Mouse (Mus musculus) heart, embryonic 13.5 days (tissue): Measurements from ENCODE around the gene Rhobtb1. TPM values are rescaled to one million over a fixed set of nuclear protein-coding genes. Genes with fewer than 3 reads are reported as not detected.

Source experiments
- ATAC-seq: fragments of 200-750 bp; cut with Nextera tagmentation; 2 replicates; pipeline ENCODE4 v1.8.0; 2017; ENCODE audit warnings: moderate TSS enrichment; ENCODE audit not compliant: insufficient number of reproducible peaks, low FRiP score, low TSS enrichment; ENCODE audit errors: extremely low read depth
- H3K27ac ChIP-seq: fragments of 300-500 bp; sonication (generic); replicated peaks from 2 replicates; pipeline ENCODE4 v1.5.1; 2015; ENCODE audit warnings: moderate library complexity, mild to moderate bottlenecking, inconsistent platforms
- H3K27me3 ChIP-seq: fragments of 300-500 bp; sonication (generic); replicated peaks from 2 replicates; pipeline ENCODE4 v1.6.1; 2015; ENCODE audit warnings: mild to moderate bottlenecking, inconsistent platforms
- H3K36me3 ChIP-seq: fragments of 300-500 bp; sonication (generic); 2 replicates; pipeline ENCODE4 v1.6.1; 2015; ENCODE audit warnings: mild to moderate bottlenecking, inconsistent platforms
- H3K4me1 ChIP-seq: fragments of 300-500 bp; sonication (generic); 2 replicates; pipeline ENCODE4 v1.6.1; 2015; ENCODE audit warnings: inconsistent platforms
- H3K4me2 ChIP-seq: fragments of 300-500 bp; sonication (generic); 2 replicates; pipeline ENCODE4 v1.6.1; 2015; ENCODE audit warnings: inconsistent platforms, mild to moderate bottlenecking, moderate library complexity
- H3K4me3 ChIP-seq: fragments of 300-500 bp; sonication (generic); 2 replicates; pipeline ENCODE4 v1.5.1; 2015; ENCODE audit warnings: moderate library complexity, mild to moderate bottlenecking, inconsistent platforms
- H3K9ac ChIP-seq: fragments of 300-500 bp; sonication (generic); 2 replicates; pipeline ENCODE4 v1.6.1; 2015; ENCODE audit warnings: inconsistent platforms, mild to moderate bottlenecking, moderate library complexity
- H3K9me3 ChIP-seq: fragments of 300-500 bp; sonication (generic); 2 replicates; pipeline ENCODE4 v1.6.1; 2016; ENCODE audit warnings: inconsistent platforms
- WGBS: fragments of 180-500 bp; shearing (Covaris S2); methylation state at CpG from one replicate; pipeline ENCODE4 v1.1.7; 2015; ENCODE audit warnings: mixed read lengths; 5-methylcytosine and 5-hydroxymethylcytosine counted together
- polyA plus RNA-seq: library from polyadenylated mRNA; unstranded; fragments of >200 nt; fragmentation: Nextera tagmentation; extraction: Ambion mirVana; gene quantifications from 2 replicates; pipeline ENCODE4 v1.2.1, GENCODE M21; 2015

Rhobtb1 gene
- polyA plus RNA-seq, 1 experiment from 2014 or later, result 29.2 TPM

GRCm38 (mm10) chr10:69259161-69259560 lies 107.9 kb downstream of the Rhobtb1 start:
- Histone ChIP-seq H3K4me2 (no peak overlapping the region), H3K27ac (peak overlapping the region; percentile 71), H3K4me1 (peaks cover 65% of the 10 kb centered on the region), H3K27me3 (no peaks in the 10 kb centered on the region), H3K4me3 (no peak overlapping the region), H3K9ac (no peak overlapping the region), H3K36me3 (peaks cover 34% of the 10 kb centered on the region), H3K9me3 (no peaks in the 10 kb centered on the region)
- WGBS, result 46% methylated on average over 2 of the region's 2 CpGs
- ATAC-seq, result no peak

GRCm38 (mm10) chr10:69259929-69260328 lies 108.7 kb downstream of the Rhobtb1 start:
- H3K27me3 ChIP-seq, result no peaks in the 10 kb centered on the region
- peaks cover 34% of the 10 kb centered on the region for H3K36me3 ChIP-seq
- no peak overlapping the region for H3K4me2 ChIP-seq
- no peak overlapping the region for H3K9ac ChIP-seq
- H3K27ac ChIP-seq, result no peak overlapping the region
- no peak overlapping the region for H3K4me3 ChIP-seq
- 79% methylated on average over 8 of the region's 8 CpGs for WGBS
- no peaks in the 10 kb centered on the region for H3K9me3 ChIP-seq
- ATAC-seq, result no peak
- peaks cover 65% of the 10 kb centered on the region for H3K4me1 ChIP-seq

GRCm38 (mm10) chr10:69262918-69263822 lies 111.9 kb downstream of the Rhobtb1 start:
- no peak for ATAC-seq
- Histone ChIP-seq H3K27ac (peak overlapping the region; percentile 91), H3K4me2 (peak overlapping the region; percentile 60), H3K9me3 (no peaks in the 10 kb centered on the region), H3K4me3 (peak overlapping the region; percentile 23; the same call in 1 of the 2 replicates), H3K36me3 (peaks cover 28% of the 10 kb centered on the region), H3K4me1 (peaks cover 77% of the 10 kb centered on the region), H3K9ac (peak overlapping the region; percentile 44; the same call in 1 of the 2 replicates), H3K27me3 (no peaks in the 10 kb centered on the region)
- WGBS, result 26% methylated on average over 14 of the region's 14 CpGs

GRCm38 (mm10) chr10:69263906-69264305 lies 112.7 kb downstream of the Rhobtb1 start:
- no peak overlapping the region for H3K9ac ChIP-seq
- no peak for ATAC-seq
- 72% methylated on average over 2 of the region's 2 CpGs for WGBS
- no peak overlapping the region for H3K4me3 ChIP-seq
- H3K4me2 ChIP-seq, result no peak overlapping the region
- peaks cover 30% of the 10 kb centered on the region for H3K36me3 ChIP-seq
- peaks cover 76% of the 10 kb centered on the region for H3K4me1 ChIP-seq
- H3K27ac ChIP-seq, result peak overlapping the region; percentile 91
- no peaks in the 10 kb centered on the region for H3K9me3 ChIP-seq
- H3K27me3 ChIP-seq, result no peaks in the 10 kb centered on the region

GRCm38 (mm10) chr10:69265421-69265820 lies 114.2 kb downstream of the Rhobtb1 start:
- Histone ChIP-seq H3K9me3 (peaks cover 3% of the 10 kb centered on the region; the same call in 1 of the 2 replicates), H3K4me1 (peaks cover 68% of the 10 kb centered on the region), H3K27ac (peak overlapping the region; percentile 59), H3K27me3 (no peaks in the 10 kb centered on the region), H3K4me2 (peak overlapping the region; percentile 41), H3K9ac (peak overlapping the region; percentile 42; the same call in 1 of the 2 replicates), H3K4me3 (no peak overlapping the region), H3K36me3 (peaks cover 33% of the 10 kb centered on the region)
- ATAC-seq, result no peak
- WGBS, result 57% methylated on average over 15 of the region's 15 CpGs

- Histone ChIP-seq H3K4me1 (peaks cover 63% of the 10 kb centered on the region), H3K27me3 (no peaks in the 10 kb centered on the region), H3K27ac (peak overlapping the region; percentile 55), H3K9ac (no peak overlapping the region), H3K9me3 (peaks cover 3% of the 10 kb centered on the region; the same call in 1 of the 2 replicates), H3K4me3 (no peak overlapping the region), H3K4me2 (no peak overlapping the region), H3K36me3 (peaks cover 49% of the 10 kb centered on the region)
- 41% methylated on average over 10 of the region's 10 CpGs for WGBS
- ATAC-seq, result no peak
Measured at GRCm38 (mm10) chr10:69268061-69268643, 116.9 kb downstream of the Rhobtb1 start.

- H3K4me3 ChIP-seq, result no peak overlapping the region
- no peak overlapping the region for H3K4me2 ChIP-seq
- H3K36me3 ChIP-seq, result peaks cover 65% of the 10 kb centered on the region
- 46% methylated on average over 10 of the region's 10 CpGs for WGBS
- peak overlapping the region; percentile 72 for H3K27ac ChIP-seq
- no peak overlapping the region for H3K9ac ChIP-seq
- no peaks in the 10 kb centered on the region for H3K27me3 ChIP-seq
- peaks cover 3% of the 10 kb centered on the region; the same call in 1 of the 2 replicates for H3K9me3 ChIP-seq
- ATAC-seq, result no peak
- H3K4me1 ChIP-seq, result peaks cover 58% of the 10 kb centered on the region
Measured at GRCm38 (mm10) chr10:69271436-69271835, 120.2 kb downstream of the Rhobtb1 start.

GRCm38 (mm10) chr10:69274275-69274674 lies 123.0 kb downstream of the Rhobtb1 start:
- ATAC-seq, result 0 out of 2 replicates have a peak, but pooled peaks have one; percentile 24
- WGBS, result 42% methylated on average over 5 of the region's 5 CpGs
- peak overlapping the region; percentile 95 for H3K27ac ChIP-seq
- no peaks in the 10 kb centered on the region for H3K27me3 ChIP-seq
- peaks cover 74% of the 10 kb centered on the region for H3K36me3 ChIP-seq
- no peak overlapping the region for H3K4me2 ChIP-seq
- no peak overlapping the region for H3K4me3 ChIP-seq
- no peak overlapping the region for H3K9ac ChIP-seq
- peaks cover 3% of the 10 kb centered on the region; the same call in 1 of the 2 replicates for H3K9me3 ChIP-seq
- peaks cover 51% of the 10 kb centered on the region for H3K4me1 ChIP-seq

- peaks cover 77% of the 10 kb centered on the region for H3K36me3 ChIP-seq
- H3K9ac ChIP-seq, result no peak overlapping the region
- H3K9me3 ChIP-seq, result peaks cover 3% of the 10 kb centered on the region; the same call in 1 of the 2 replicates
- no peak overlapping the region for H3K4me3 ChIP-seq
- no peak overlapping the region for H3K4me2 ChIP-seq
- peak overlapping the region; percentile 95 for H3K27ac ChIP-seq
- peaks cover 51% of the 10 kb centered on the region for H3K4me1 ChIP-seq
- ATAC-seq, result peak; percentile 69; the same call in 1 of the 2 replicates
- H3K27me3 ChIP-seq, result no peaks in the 10 kb centered on the region
Measured at GRCm38 (mm10) chr10:69274705-69275104, 123.5 kb downstream of the Rhobtb1 start.

GRCm38 (mm10) chr10:69275811-69276775 lies 124.9 kb downstream of the Rhobtb1 start:
- Histone ChIP-seq H3K4me2 (no peak overlapping the region), H3K36me3 (peaks cover 73% of the 10 kb centered on the region), H3K27ac (peak overlapping the region; percentile 51), H3K27me3 (no peaks in the 10 kb centered on the region), H3K9ac (0 out of 2 replicates have a peak overlapping the region, but pooled peaks have one; percentile 10), H3K4me3 (no peak overlapping the region), H3K4me1 (peaks cover 41% of the 10 kb centered on the region), H3K9me3 (no peaks in the 10 kb centered on the region)
- ATAC-seq, result no peak
- 66% methylated on average over 12 of the region's 12 CpGs for WGBS
